Mouse (Mus musculus): Measurements from ENCODE around the gene Col5a3.

DNA sequence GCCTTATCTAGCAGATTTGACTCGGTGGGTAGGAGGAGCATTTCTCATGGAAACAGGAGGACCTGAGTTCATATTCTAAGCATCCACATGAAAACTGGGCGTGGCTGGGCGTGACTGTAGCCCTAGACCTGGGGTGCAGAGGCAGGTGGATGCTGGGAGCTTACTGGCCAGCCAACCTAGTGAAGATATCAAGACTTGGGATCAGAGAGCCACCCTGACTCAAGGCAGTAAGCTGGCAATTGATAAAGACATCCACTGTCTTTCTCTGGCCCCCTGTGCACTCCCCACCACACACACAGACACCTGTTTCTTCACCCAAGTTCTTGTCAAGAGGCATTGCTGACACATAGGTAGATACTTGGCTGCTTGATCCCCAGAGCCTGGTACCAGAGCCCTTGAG lies 66.3 kb downstream of the Col5a3 start:
- TF ChIP-seq MAFK (IDR thresholded peaks at IDR 0.05; ENCODE audit: insufficient read depth, low read depth, low read length) = no peak
- TF ChIP-seq HCFC1 (IDR thresholded peaks at IDR 0.05; ENCODE audit: borderline replicate concordance, insufficient read depth, low read length) = no peak
- no peak for TF ChIP-seq ZNF384 (IDR thresholded peaks at IDR 0.05; ENCODE audit: low read depth, low read length)

All from ES-E14 (cell line).